Mouse (Mus musculus) embryonic facial prominence, embryonic 13.5 days (tissue): ENCODE data around the gene Plbd1. TPM values are rescaled to one million over a fixed set of nuclear protein-coding genes. Genes with fewer than 3 reads are reported as not detected.

Source experiments
- ATAC-seq: fragments of 200-750 bp; cut with Nextera tagmentation; 2 replicates; pipeline ENCODE4 v1.8.0; 2017; ENCODE audit warnings: low read depth; ENCODE audit not compliant: insufficient number of reproducible peaks, insufficient read depth, low FRiP score, low TSS enrichment
- H3K27ac ChIP-seq: fragments of 300-500 bp; sonication (generic); 2 replicates; pipeline ENCODE4 v1.5.1; 2015; ENCODE audit warnings: moderate library complexity, mild to moderate bottlenecking, inconsistent platforms
- H3K27me3 ChIP-seq: fragments of 300-500 bp; sonication (generic); 2 replicates; pipeline ENCODE4 v1.6.1; 2015; ENCODE audit warnings: mild to moderate bottlenecking, inconsistent platforms
- H3K36me3 ChIP-seq: fragments of 300-500 bp; sonication (generic); 2 replicates; pipeline ENCODE4 v1.6.1; 2015; ENCODE audit warnings: mild to moderate bottlenecking, inconsistent platforms
- H3K4me1 ChIP-seq: fragments of 300-500 bp; sonication (generic); 2 replicates; pipeline ENCODE4 v1.6.1; 2015; ENCODE audit warnings: inconsistent platforms
- H3K4me2 ChIP-seq: fragments of 300-500 bp; sonication (generic); 2 replicates; pipeline ENCODE4 v1.6.1; 2015; ENCODE audit warnings: moderate library complexity, mild to moderate bottlenecking, inconsistent platforms
- H3K4me3 ChIP-seq: fragments of 300-500 bp; sonication (generic); 2 replicates; pipeline ENCODE4 v1.5.1; 2015; ENCODE audit warnings: mild to moderate bottlenecking, inconsistent platforms
- H3K9ac ChIP-seq: fragments of 300-500 bp; sonication (generic); 2 replicates; pipeline ENCODE4 v1.6.1; 2015; ENCODE audit warnings: mild to moderate bottlenecking, inconsistent platforms
- H3K9me3 ChIP-seq: fragments of 300-500 bp; sonication (generic); 2 replicates; pipeline ENCODE4 v1.6.1; 2016; ENCODE audit warnings: inconsistent platforms
- WGBS: fragments of 180-500 bp; shearing (Covaris S2); methylation state at CpG from one replicate; pipeline ENCODE4 v1.1.7; 2015; ENCODE audit warnings: mixed read lengths; 5-methylcytosine and 5-hydroxymethylcytosine counted together
- polyA plus RNA-seq: library from polyadenylated mRNA; unstranded; fragments of >200 nt; fragmentation: Nextera tagmentation; extraction: Ambion mirVana; gene quantifications from 2 replicates; pipeline ENCODE4 v1.2.1, GENCODE M21; 2015

Plbd1 gene
- 6.4 and 9.9 TPM in 2 replicates for polyA plus RNA-seq

GRCm38 (mm10) chr6:136661706-136662016 is at the start of gene Plbd1:
TSS of gene Plbd1 (minus strand) at chr6:136661928.
- no peaks in the 10 kb centered on the region for H3K9me3 ChIP-seq
- H3K27ac ChIP-seq, result no peak within 1 kb of the TSS
- peak within 1 kb of the TSS; percentile 69 for H3K9ac ChIP-seq
- H3K4me2 ChIP-seq, result peak within 1 kb of the TSS; percentile 84
- no peaks in the 10 kb centered on the region for H3K36me3 ChIP-seq
- ATAC-seq, result no peak
- peaks cover 42% of the 10 kb centered on the region for H3K27me3 ChIP-seq
- peaks cover 13% of the 10 kb centered on the region for H3K4me1 ChIP-seq
- H3K4me3 ChIP-seq, result peak within 1 kb of the TSS; percentile 49
- WGBS, result 2% methylated on average over 19 of the region's 19 CpGs

- no peaks in the 10 kb centered on the region for H3K36me3 ChIP-seq
- ATAC-seq, result no peak
- H3K9ac ChIP-seq, result no peak overlapping the region
- H3K27ac ChIP-seq, result no peak overlapping the region
- H3K4me2 ChIP-seq, result no peak overlapping the region
- no peaks in the 10 kb centered on the region for H3K27me3 ChIP-seq
- H3K4me3 ChIP-seq, result no peak overlapping the region
- no peaks in the 10 kb centered on the region for H3K9me3 ChIP-seq
- WGBS, result 82% methylated on average over 5 of the region's 5 CpGs
- H3K4me1 ChIP-seq, result 0 out of 2 replicates have a peak, but pooled peaks cover 3% of the 10 kb centered on the region
Observed at GRCm38 (mm10) chr6:136710408-136710807, 48.7 kb upstream of the Plbd1 start.

- Histone ChIP-seq H3K4me2 (no peak overlapping the region), H3K4me1 (0 out of 2 replicates have a peak, but pooled peaks cover 3% of the 10 kb centered on the region), H3K27me3 (no peaks in the 10 kb centered on the region), H3K4me3 (no peak overlapping the region), H3K27ac (no peak overlapping the region), H3K9me3 (no peaks in the 10 kb centered on the region), H3K9ac (no peak overlapping the region), H3K36me3 (no peaks in the 10 kb centered on the region)
- 83% methylated on average over 6 of the region's 6 CpGs for WGBS
- no peak for ATAC-seq
Observed at GRCm38 (mm10) chr6:136708597-136708996, 46.9 kb upstream of the Plbd1 start.

DNA sequence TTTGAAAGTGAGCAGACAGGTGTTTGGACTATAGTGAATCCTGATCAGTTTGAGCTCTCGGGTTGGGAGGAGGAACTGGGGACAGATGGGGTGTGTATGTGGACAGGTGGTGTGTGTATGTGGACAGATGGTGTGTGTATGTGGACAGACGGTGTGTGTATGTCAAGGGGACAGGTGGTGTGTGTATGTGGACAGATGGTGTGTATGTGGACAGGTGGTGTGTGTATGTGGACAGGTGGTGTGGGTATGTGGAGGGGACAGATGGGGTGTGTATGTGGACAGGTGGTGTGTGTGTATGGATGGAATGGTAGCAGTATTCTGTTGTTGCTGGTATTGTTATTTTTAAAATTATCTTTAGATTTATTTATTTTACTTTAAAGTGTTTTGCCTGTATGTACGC is 40.1 kb upstream of the Plbd1 start:
- H3K4me3 ChIP-seq, result no peak overlapping the region
- no peaks in the 10 kb centered on the region for H3K27me3 ChIP-seq
- no peak overlapping the region for H3K27ac ChIP-seq
- no peaks in the 10 kb centered on the region for H3K9me3 ChIP-seq
- no peaks in the 10 kb centered on the region for H3K4me1 ChIP-seq
- ATAC-seq, result peak; percentile 39; the same call in 1 of the 2 replicates
- WGBS, result 91% methylated on average over 3 of the region's 3 CpGs
- no peak overlapping the region for H3K4me2 ChIP-seq
- no peak overlapping the region for H3K9ac ChIP-seq
- H3K36me3 ChIP-seq, result no peaks in the 10 kb centered on the region

DNA sequence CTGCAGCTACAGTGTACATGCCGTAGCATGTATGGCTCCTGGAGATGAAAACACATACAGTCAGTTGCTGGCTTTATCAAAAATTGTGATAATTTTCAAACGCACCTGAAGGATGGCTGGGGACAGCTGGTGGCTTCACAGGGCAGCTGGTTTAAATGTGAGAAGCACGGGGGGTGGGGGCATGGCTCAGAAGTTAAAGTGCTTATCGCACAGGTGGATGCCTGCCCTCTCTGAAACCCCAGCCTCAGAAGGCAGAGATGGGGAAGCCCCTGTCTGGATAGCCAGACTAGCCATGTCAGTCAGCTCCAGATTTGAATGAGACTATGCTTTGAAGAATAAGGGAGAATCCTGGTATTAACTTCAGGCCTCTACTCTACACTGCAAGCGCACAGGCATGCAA is 39.5 kb upstream of the Plbd1 start:
- Histone ChIP-seq H3K4me3 (no peak overlapping the region), H3K4me2 (no peak overlapping the region), H3K27ac (no peak overlapping the region), H3K9ac (no peak overlapping the region), H3K27me3 (no peaks in the 10 kb centered on the region), H3K36me3 (no peaks in the 10 kb centered on the region), H3K9me3 (no peaks in the 10 kb centered on the region), H3K4me1 (no peaks in the 10 kb centered on the region)
- WGBS, result 79% methylated on average over 5 of the region's 5 CpGs
- ATAC-seq, result no peak

DNA sequence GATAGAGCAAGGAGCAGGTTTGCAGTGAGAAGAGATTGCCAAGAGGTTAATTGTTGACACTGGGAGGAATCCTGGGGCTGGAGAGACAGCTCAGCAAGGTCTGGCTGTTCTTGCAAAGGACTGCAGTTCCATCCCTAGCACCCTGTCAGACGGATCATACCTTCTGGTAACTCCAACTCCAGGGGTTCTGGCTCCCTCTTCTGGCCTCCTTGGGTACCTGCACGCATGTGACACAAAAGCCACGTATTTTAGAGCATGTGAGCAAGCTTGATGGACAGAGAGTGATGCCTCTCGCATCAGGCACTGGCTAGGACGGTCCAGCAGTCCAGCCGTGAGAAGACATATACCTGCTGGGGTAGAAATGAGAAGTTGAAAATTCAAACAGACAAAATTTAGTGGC is 29.6 kb upstream of the Plbd1 start:
- Histone ChIP-seq H3K4me3 (no peak overlapping the region), H3K4me1 (peaks cover 7% of the 10 kb centered on the region; the same call in 1 of the 2 replicates), H3K27ac (0 out of 2 replicates have a peak overlapping the region, but pooled peaks have one; percentile 36), H3K9me3 (peaks cover 2% of the 10 kb centered on the region; the same call in 1 of the 2 replicates), H3K27me3 (no peaks in the 10 kb centered on the region), H3K4me2 (no peak overlapping the region), H3K36me3 (no peaks in the 10 kb centered on the region), H3K9ac (no peak overlapping the region)
- WGBS, result 91% methylated on average over 6 of the region's 6 CpGs
- ATAC-seq, result no peak

GRCm38 (mm10) chr6:136690527-136690926 is 28.8 kb upstream of the Plbd1 start:
- Histone ChIP-seq H3K4me1 (peaks cover 7% of the 10 kb centered on the region; the same call in 1 of the 2 replicates), H3K9ac (no peak overlapping the region), H3K27me3 (no peaks in the 10 kb centered on the region), H3K4me2 (no peak overlapping the region), H3K9me3 (peaks cover 2% of the 10 kb centered on the region; the same call in 1 of the 2 replicates), H3K27ac (peak overlapping the region; percentile 36; the same call in 1 of the 2 replicates), H3K4me3 (no peak overlapping the region), H3K36me3 (no peaks in the 10 kb centered on the region)
- 66% methylated on average over 5 of the region's 5 CpGs for WGBS
- no peak for ATAC-seq

DNA sequence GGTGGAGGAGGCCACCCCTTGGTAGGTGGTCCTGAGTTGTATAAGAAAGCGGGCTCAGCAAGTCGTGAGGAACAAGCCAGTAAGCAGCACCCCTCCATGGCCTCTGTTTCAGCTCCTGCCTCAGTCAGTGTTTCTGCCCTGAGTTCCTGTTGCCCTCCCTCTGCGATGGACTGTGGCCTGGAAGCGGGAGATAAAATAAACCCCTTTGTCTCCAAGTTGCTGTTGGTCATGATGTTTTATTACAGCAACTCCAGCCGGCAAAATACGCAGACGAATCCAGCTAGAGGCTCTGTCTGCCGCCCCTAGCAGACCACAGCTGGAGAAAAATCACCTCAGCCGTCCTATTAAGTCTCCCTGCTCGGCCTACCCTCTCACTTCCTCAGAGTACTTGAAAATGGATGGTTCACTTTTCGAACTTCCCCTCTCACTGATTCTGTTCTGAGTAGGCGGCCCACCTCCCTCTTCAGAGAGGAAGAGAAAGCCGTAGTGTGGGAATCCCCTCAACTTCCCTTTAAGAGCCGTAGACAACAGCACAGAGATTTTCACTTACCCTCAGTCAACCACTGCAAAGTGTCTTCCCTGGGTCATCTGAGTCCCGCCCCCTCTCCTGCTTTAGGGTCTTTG is 28.2 kb upstream of the Plbd1 start:
- peaks cover 2% of the 10 kb centered on the region; the same call in 1 of the 2 replicates for H3K9me3 ChIP-seq
- no peak overlapping the region for H3K4me2 ChIP-seq
- no peaks in the 10 kb centered on the region for H3K27me3 ChIP-seq
- H3K4me1 ChIP-seq, result peaks cover 7% of the 10 kb centered on the region; the same call in 1 of the 2 replicates
- H3K9ac ChIP-seq, result no peak overlapping the region
- no peaks in the 10 kb centered on the region for H3K36me3 ChIP-seq
- no peak for ATAC-seq
- 56% methylated on average over 15 of the region's 15 CpGs for WGBS
- no peak overlapping the region for H3K4me3 ChIP-seq
- peak overlapping the region; percentile 36; the same call in 1 of the 2 replicates for H3K27ac ChIP-seq

DNA sequence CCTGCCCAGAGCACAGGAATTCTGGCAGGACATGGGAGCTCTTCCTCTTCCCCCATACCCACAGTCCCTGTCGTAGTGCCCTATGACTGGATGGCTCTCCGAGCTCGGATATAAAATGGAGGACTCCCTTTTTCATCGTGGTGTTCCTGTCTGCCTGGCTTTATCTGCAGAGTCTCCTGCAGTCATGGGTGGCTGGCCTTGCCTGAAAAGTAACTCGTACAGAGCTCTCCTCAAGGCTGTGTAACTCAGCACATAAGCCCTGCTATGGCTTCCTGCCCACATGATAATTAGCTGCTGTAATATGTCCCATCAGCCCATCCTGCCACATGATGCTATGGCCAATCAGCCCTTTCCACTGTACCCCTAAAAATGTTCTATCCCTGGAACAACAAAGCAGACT is 23.7 kb upstream of the Plbd1 start:
- no peak for ATAC-seq
- WGBS, result 75% methylated on average over 5 of the region's 5 CpGs
- H3K36me3 ChIP-seq, result no peaks in the 10 kb centered on the region
- H3K4me3 ChIP-seq, result no peak overlapping the region
- H3K9me3 ChIP-seq, result no peaks in the 10 kb centered on the region
- no peaks in the 10 kb centered on the region for H3K27me3 ChIP-seq
- H3K4me1 ChIP-seq, result peaks cover 7% of the 10 kb centered on the region; the same call in 1 of the 2 replicates
- no peak overlapping the region for H3K4me2 ChIP-seq
- H3K27ac ChIP-seq, result no peak overlapping the region
- no peak overlapping the region for H3K9ac ChIP-seq

DNA sequence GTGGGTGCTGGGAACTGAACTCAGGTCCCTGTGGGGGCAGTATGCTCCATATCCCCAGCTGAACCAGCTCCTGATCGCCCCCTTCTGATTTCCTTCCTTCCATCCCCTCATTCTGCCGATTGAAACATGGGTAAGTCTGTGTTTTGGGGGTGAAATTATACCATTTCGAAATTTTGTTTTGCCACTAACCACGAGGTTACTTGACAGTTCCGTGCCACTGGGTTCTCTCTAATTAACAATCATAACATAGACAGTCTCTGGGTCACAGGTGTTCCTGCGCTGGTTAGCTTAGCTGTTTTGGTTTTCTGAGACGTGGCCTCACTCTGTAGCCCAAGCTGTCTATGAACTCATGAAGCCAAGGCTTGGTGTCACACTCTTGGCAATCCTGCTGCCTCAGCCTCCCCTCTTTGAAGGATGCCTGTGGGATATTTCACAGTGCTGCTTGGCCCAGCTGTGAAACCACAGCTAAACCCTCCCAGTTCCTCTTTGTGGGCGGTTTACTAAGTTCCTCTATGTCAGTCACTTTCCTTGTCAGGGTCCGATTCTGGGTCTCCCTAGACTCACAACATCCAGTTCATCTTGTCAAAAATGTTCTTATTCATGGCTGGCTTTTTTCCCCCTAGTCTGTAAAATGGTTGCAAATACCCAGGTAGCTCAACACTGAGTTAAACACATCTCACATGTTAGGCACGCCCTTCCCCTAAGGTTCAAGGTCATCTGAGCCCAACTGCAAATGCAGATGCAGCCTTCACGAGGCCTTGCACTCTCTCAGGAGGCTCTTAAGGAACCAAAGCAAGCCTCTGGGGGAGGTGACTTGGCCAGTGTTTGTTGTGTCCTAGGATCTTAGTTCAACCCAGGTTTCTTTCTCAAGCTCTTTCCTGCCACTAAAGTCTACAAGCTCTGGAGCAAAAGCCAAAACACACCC is 21.9 kb upstream of the Plbd1 start:
- WGBS, result 82% methylated on average over 11 of the region's 11 CpGs
- Histone ChIP-seq H3K27me3 (no peaks in the 10 kb centered on the region), H3K4me3 (no peak overlapping the region), H3K4me1 (no peaks in the 10 kb centered on the region), H3K27ac (no peak overlapping the region), H3K4me2 (no peak overlapping the region), H3K36me3 (no peaks in the 10 kb centered on the region), H3K9me3 (no peaks in the 10 kb centered on the region), H3K9ac (no peak overlapping the region)
- no peak for ATAC-seq

DNA sequence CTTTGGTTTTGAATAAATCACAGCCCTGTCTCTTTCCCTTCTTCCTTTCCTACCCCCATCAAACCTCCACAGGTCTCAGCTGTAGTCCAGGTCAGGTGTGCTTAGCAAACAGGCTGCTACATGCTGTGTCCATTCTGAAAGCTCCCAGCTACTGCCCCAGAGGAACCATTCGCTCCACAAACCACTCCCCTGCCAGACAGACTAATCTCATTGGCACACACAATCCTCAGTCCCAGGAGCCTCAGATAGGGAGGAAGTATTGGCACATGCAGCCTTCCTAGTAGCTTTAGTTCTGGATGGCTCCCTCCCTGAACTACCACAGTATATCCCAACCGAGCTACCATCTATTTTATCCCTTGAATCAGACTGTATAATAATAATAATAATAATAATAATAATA is 17.7 kb upstream of the Plbd1 start:
- Histone ChIP-seq H3K9ac (no peak overlapping the region), H3K27me3 (no peaks in the 10 kb centered on the region), H3K9me3 (0 out of 2 replicates have a peak, but pooled peaks cover 3% of the 10 kb centered on the region), H3K36me3 (no peaks in the 10 kb centered on the region), H3K4me2 (no peak overlapping the region), H3K4me1 (no peaks in the 10 kb centered on the region), H3K4me3 (no peak overlapping the region), H3K27ac (no peak overlapping the region)
- 38% methylated on average over 2 of the region's 2 CpGs for WGBS
- no peak for ATAC-seq
